Mouse (Mus musculus) bone marrow macrophage, adult 2 months (primary cell): Measurements from ENCODE around the gene Exoc7. TPM values are rescaled to one million over a fixed set of nuclear protein-coding genes. Genes with fewer than 3 reads are reported as not detected.

Experiments used
- H3K27ac ChIP-seq: 2 replicates; pipeline ENCODE4 v1.5.1; 2012; ENCODE audit warnings: low read depth, low read length; ENCODE audit not compliant: insufficient read depth
- H3K4me1 ChIP-seq: 2 replicates; pipeline ENCODE4 v1.6.1; 2012; ENCODE audit warnings: low read length; ENCODE audit not compliant: control insufficient read depth, insufficient read depth
- H3K4me3 ChIP-seq: 2 replicates; pipeline ENCODE4 v1.5.1; 2012; ENCODE audit warnings: mild to moderate bottlenecking, low read length, moderate library complexity; ENCODE audit not compliant: insufficient read depth
- CTCF ChIP-seq: IDR thresholded peaks from 2 replicates; pipeline ENCODE4 v1.5.1; 2012; ENCODE audit warnings: low read depth, mild to moderate bottlenecking, low read length, moderate library complexity
- POLR2A ChIP-seq: IDR thresholded peaks from 2 replicates; pipeline ENCODE4 v1.6.1; 2012; ENCODE audit warnings: mild to moderate bottlenecking, low read depth, low read length, borderline replicate concordance
- polyA plus RNA-seq: library from polyadenylated mRNA; stranded (reverse); fragments of >200 nt; gene quantifications from 2 replicates; pipeline ENCODE4 v1.2.4, GENCODE M21; 2012; ENCODE audit not compliant: missing spikeins, insufficient read depth, insufficient read length

Gene Exoc7
- polyA plus RNA-seq, 1 experiment: 88.2 TPM

DNA sequence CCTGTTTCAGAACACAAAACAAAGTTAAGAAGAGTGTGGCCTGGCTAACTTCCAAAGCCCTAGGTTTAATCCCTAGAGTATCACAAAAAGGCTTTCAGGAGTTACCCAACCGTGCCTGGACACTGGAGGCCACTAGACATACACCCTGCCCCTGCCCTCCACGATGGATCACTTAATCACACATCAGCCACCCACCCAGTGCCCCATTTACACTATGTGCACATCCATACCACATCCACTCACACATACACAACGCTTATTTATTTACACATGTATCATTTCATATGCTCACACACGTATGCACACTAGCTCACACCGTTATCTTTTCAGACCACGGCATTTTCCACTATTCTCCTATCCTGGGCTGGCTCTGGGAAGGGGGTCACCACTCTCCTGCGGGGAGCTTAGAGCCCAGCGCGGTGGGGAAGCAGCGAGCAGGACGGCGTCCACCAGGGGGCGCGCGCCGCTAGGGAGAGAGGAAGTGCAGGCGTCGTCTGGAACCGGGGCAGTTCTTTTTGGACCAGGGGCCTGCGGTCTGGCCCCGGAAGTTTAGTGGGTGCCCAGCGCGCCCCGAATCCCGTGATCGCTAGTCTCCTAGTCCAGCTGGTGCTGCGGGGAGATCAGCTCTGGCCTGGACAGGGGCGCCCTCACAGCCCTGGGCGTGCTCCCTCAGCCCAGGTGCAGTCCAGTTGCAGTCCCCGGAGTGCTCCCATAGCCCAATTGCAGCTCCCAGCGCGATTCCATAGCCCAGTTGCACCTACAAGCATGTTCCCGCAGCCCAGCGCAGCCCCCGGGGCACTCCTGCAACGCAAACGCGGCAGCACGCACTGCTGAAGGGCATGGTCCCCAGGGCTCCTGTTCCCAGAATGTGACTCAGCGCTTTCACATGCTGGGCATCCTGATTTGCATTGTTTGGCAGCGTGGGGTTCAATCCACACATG lies 12.0 kb upstream of the Exoc7 start:
- TF ChIP-seq CTCF: peak; percentile 48; the same call in 1 of the 2 replicates
- TF ChIP-seq POLR2A: no peak
- Histone ChIP-seq H3K4me3 (peak overlapping the region; percentile 44), H3K27ac (no peak overlapping the region), H3K4me1 (no peaks in the 10 kb centered on the region)

DNA sequence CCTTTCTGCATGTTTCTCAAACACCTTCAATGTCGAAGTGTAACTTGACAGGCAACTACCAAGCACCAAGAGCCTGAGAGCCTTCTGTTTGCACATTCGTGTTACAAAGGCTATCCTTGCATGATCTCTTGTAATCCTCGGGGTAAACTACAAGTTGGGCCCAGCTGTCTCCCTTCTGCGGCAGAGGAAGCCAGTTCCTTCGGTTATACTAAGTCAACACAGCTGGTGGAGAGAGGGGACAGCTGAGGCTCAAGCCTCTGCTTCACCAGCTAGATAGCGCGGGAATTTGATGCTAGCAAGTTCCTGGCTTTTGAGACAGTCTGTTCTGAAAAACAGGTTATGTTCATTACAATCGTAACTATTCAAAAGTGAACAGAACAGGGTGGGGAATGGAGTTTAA lies 5.3 kb upstream of the Exoc7 start:
- H3K4me3 ChIP-seq: no peak overlapping the region
- no peaks in the 10 kb centered on the region for H3K4me1 ChIP-seq
- TF ChIP-seq CTCF: no peak
- TF ChIP-seq POLR2A: no peak

DNA sequence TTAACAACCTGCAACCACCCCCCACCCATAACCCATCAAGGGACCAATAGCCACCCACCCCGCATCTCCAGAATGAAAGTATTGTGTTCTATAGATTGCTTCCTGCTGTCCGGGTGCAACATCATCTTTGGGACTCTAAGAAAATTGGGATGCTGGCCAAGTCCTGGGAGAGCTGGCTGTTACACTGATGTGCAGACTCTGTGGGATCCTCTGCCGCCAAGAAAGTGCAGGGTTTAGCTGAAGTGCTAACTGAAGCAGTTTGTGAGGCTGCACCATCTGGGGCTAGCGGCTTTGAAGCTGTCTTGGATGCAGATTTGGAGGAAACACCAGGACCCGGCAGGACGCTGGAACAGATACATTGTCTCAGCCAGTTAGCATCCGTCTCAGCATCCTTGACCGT lies 4.1 kb upstream of the Exoc7 start:
- no peak overlapping the region for H3K27ac ChIP-seq
- H3K4me1 ChIP-seq: 0 out of 2 replicates have a peak, but pooled peaks cover 3% of the 10 kb centered on the region
- TF ChIP-seq POLR2A (no peak), CTCF (no peak)
- H3K4me3 ChIP-seq: no peak overlapping the region

More for the DNA sequence above, 5.3 kb upstream of the Exoc7 start:
- no peak overlapping the region for H3K27ac ChIP-seq

DNA sequence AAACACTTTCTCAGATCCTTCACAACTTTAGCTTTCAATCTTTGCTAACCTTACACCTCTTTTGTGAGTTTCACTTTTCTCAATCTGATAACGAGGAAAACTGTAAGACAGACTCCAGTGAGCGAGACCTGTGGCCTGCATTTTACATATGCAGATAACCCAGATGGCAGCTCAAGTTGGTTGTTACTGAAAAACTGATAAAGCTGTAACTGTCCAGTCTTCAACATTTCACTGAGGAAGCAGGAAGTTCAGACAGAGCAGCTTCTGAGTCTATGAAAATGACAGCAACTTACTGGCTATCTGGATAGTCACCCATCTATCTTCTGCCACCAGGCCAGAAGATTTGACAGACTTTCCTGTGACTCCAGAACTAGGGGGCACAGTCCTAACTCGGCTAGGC lies 2.6 kb upstream of the Exoc7 start:
- no peak for TF ChIP-seq CTCF
- no peak for TF ChIP-seq POLR2A
- H3K4me3 ChIP-seq: no peak overlapping the region
- H3K4me1 ChIP-seq: 0 out of 2 replicates have a peak, but pooled peaks cover 3% of the 10 kb centered on the region
- H3K27ac ChIP-seq: no peak overlapping the region

- Histone ChIP-seq H3K27ac (no peak overlapping the region), H3K4me3 (no peak overlapping the region), H3K4me1 (0 out of 2 replicates have a peak, but pooled peaks cover 3% of the 10 kb centered on the region)
- no peak for TF ChIP-seq POLR2A
- TF ChIP-seq CTCF: no peak
These were observed 914 bp upstream of the Exoc7 start for GRCm38 (mm10) chr11:116307762-116308531.

DNA sequence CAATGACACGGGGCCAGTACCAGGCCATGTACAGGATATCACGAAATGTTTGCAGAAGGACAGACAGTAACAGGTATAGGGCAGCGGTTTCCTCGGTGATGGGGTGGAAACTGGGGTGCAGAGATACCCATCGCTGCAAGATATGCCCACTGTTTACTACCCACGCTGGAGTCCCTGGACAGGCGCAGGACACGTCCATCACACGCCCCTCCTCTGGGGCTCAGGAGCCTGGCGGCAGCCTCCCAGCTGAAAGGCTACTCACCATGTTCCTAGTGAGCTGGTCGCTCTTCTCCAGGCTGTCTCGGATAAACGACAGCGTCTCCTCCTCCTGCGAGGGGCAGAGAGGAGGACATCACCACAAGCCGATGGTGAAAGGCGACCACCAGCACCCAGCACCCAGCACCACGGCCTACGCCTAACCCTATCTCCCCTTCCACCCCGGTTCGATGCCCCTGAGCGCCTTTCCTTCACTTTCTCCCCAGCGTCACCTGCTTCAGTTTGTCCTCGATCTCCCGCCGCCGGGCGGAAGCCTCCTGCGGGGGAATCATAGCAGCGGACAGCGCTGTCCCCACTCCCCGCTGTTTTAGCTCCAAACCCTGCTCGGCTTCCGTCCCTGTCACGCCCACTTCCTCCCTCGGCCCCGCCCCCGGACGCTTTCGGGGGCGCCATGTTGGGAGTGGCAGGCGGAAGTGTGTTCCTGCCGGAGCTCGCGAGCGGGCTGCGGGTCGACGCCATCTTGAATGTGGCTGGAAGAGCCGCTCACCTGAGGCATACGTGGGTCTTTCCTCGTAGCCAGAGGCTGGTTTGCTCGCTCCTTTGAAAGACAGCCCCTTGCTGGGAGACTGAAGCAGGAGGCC lies 679 bp downstream of the Exoc7 start:
- Histone ChIP-seq H3K27ac (0 out of 2 replicates have a peak overlapping the region, but pooled peaks have one; percentile 9), H3K4me1 (0 out of 2 replicates have a peak, but pooled peaks cover 3% of the 10 kb centered on the region), H3K4me3 (peak overlapping the region; percentile 93)
- no peak for TF ChIP-seq CTCF
- TF ChIP-seq POLR2A: no peak

DNA sequence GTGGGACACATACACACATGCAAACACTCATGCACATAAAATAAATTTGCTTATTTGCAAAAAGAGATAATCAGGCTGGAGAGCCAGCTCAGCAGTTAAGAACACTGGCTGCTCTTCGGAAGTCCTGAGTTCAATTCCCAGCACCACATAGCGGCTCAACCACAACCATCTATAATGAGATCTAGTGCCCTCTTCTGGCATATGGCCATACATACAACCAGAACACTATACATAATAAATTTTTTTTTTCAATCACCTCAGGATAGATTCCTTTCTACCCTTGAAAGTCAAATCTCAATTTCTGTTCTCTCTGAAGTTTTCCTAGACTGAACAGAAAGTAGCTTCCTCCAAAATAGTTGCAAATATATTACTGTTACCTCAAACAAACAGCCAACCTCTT lies 1.6 kb downstream of the Exoc7 start:
- TF ChIP-seq POLR2A: no peak
- no peak for TF ChIP-seq CTCF
- Histone ChIP-seq H3K4me1 (0 out of 2 replicates have a peak, but pooled peaks cover 3% of the 10 kb centered on the region), H3K4me3 (no peak overlapping the region), H3K27ac (no peak overlapping the region)

DNA sequence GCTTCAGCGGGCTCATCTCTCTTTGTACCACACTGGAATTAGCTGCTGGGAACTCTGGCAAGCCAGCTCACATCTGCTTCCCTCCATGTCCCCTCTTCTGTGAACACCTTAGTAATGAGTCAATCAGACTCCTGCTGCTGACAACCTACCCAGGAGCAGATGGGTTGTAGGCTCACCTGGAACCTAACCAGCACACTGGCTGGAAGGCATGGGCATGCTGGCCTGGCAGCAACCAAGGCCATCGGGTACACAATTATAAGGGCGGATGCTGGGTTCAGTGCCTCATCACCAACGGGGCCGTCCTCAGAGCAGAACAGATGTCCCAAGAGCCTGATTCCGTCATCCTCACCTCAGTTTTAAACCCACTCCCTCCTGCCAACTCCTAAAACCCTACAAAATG lies 8.4 kb downstream of the Exoc7 start:
- no peak for TF ChIP-seq CTCF
- TF ChIP-seq POLR2A: no peak
- Histone ChIP-seq H3K4me3 (no peak overlapping the region), H3K4me1 (no peaks in the 10 kb centered on the region), H3K27ac (no peak overlapping the region)

DNA sequence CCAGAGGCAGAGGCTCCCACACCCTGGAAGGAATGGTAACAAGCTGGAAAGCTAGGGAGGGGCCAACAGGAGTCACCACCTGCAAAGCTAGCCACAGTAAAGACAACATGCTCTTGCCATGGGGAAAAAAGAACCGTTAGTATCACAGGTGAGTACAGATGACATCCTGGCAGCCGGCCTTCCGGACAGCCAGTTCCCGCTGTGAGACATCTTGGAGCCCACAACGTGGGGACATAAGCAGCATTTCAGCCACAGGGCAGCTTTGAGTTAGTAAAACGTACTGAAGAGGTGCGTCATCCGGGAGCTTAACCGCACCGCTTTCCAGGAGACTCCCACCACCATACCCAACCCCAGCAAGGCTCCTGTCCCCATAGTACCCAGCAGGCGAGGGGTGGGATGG lies 8.8 kb downstream of the Exoc7 start:
- Histone ChIP-seq H3K4me3 (no peak overlapping the region), H3K4me1 (no peaks in the 10 kb centered on the region), H3K27ac (no peak overlapping the region)
- no peak for TF ChIP-seq CTCF
- TF ChIP-seq POLR2A: no peak

GRCm38 (mm10) chr11:116297017-116297416 lies 10.0 kb downstream of the Exoc7 start:
- no peaks in the 10 kb centered on the region for H3K4me1 ChIP-seq
- no peak overlapping the region for H3K27ac ChIP-seq
- H3K4me3 ChIP-seq: no peak overlapping the region
- TF ChIP-seq CTCF (no peak), POLR2A (no peak)
